Mouse (Mus musculus) kidney, adult 8-10 months (tissue): ENCODE data around the gene Nav2.
A peak's percentile ranks its signal among the peaks of the same experiment; 100 is the strongest.

Experiments used
- DNase-seq, 2 experiments: peaks; one replicate each; pipeline ENCODE4 v3.0.0; 2022

The Nav2 gene

GRCm38 (mm10) chr7:49064792-49065521 lies 156.4 kb downstream of the Nav2 start:
- no peak for DNase-seq

GRCm38 (mm10) chr7:49065621-49066475 lies 157.3 kb downstream of the Nav2 start:
- peak in 1 of 2 experiments; percentile 36 for DNase-seq

GRCm38 (mm10) chr7:49066828-49067227 lies 158.3 kb downstream of the Nav2 start:
- DNase-seq = no peak

- no peak for DNase-seq
These were observed 161.0 kb downstream of the Nav2 start for GRCm38 (mm10) chr7:49069396-49069961.

- no peak for DNase-seq
These were observed 162.1 kb downstream of the Nav2 start for GRCm38 (mm10) chr7:49070621-49071020.

GRCm38 (mm10) chr7:49071141-49071567 lies 162.6 kb downstream of the Nav2 start:
- DNase-seq = no peak

GRCm38 (mm10) chr7:49075333-49075934 lies 166.9 kb downstream of the Nav2 start:
- DNase-seq = no peak

GRCm38 (mm10) chr7:49076283-49076694 lies 167.8 kb downstream of the Nav2 start:
- no peak for DNase-seq

- no peak for DNase-seq
These were observed 170.4 kb downstream of the Nav2 start for GRCm38 (mm10) chr7:49078930-49079329.

- DNase-seq = no peak
These were observed 174.2 kb downstream of the Nav2 start for GRCm38 (mm10) chr7:49082585-49083165.

GRCm38 (mm10) chr7:49084768-49085167 lies 176.3 kb downstream of the Nav2 start:
- DNase-seq = no peak

- no peak for DNase-seq
These were observed 177.2 kb downstream of the Nav2 start for GRCm38 (mm10) chr7:49085759-49086158.

- no peak for DNase-seq
These were observed 178.6 kb downstream of the Nav2 start for GRCm38 (mm10) chr7:49087154-49087553.

- no peak for DNase-seq
These were observed 179.8 kb downstream of the Nav2 start for GRCm38 (mm10) chr7:49088198-49088912.

GRCm38 (mm10) chr7:49091371-49091770 lies 182.9 kb downstream of the Nav2 start:
- DNase-seq = no peak

- DNase-seq = no peak
These were observed 183.4 kb downstream of the Nav2 start for GRCm38 (mm10) chr7:49091921-49092320.

- no peak for DNase-seq
These were observed 185.1 kb downstream of the Nav2 start for GRCm38 (mm10) chr7:49093596-49093995.

- no peak for DNase-seq
These were observed 186.0 kb downstream of the Nav2 start for GRCm38 (mm10) chr7:49094531-49094930.

- no peak for DNase-seq
These were observed 192.8 kb downstream of the Nav2 start for GRCm38 (mm10) chr7:49101291-49101690.

- DNase-seq = no peak
These were observed 193.7 kb downstream of the Nav2 start for GRCm38 (mm10) chr7:49102223-49102622.

GRCm38 (mm10) chr7:49104376-49104775 lies 195.9 kb downstream of the Nav2 start:
- DNase-seq = no peak

- DNase-seq = no peak
These were observed 196.3 kb downstream of the Nav2 start for GRCm38 (mm10) chr7:49104793-49105192.
